Mouse (Mus musculus): Measurements from ENCODE around the gene Rab37.

The Rab37 gene

DNA sequence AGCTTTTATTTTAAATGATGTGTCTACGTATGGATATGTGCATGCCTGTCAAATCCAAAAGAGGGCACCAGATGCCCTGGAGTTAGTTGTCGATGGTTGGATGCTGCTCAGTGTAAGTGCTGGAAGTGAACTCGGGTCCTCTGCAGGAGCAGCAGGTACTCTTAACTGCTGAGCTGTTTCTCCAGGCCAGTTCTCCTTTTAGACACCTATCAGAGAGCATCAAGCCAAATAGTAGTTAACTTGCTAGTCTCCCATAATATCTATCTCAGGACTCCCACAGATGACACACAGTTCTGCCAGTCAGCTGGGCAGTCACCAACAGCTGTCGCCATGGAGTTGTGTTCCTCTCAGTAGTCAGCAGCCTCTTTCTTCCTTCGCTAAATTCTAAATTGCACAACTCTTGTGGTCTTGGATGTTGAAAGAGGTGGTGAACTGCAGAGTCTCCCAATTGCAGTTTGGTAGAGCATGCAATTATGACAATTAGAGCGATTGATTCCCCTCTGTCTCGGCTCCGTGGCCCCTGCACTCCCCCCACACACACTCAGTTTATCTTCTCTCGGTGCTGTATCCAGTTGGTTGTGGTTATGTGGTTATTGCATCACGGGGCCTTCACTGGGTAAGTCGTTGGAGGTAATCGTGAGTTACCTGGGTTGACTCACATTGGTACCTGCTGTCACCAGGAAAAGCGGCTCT is 97.5 kb downstream of the Rab37 start:
- in situ Hi-C loops (cut with MseI, MboI), result no loop called here

DNA sequence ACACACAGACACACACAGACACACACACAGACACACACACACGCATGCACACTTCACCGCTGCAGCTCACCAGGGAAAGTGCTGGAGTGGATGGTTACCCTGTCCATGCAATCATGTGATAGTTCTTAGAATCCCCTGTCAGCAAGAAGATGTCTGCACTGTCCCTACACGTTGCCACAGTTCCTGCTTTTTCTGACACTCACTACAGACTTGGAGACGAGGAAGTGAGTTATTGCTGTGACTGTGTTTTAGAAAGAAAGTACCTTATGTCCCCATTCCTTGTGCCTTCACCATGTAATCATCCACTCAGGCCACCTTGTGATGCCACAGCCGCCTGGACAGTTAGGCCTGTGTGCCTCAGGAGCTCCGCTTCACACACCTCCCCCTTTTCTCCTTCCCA is 98.1 kb downstream of the Rab37 start:
- in situ Hi-C loops (cut with MseI, MboI), result no loop called here

DNA sequence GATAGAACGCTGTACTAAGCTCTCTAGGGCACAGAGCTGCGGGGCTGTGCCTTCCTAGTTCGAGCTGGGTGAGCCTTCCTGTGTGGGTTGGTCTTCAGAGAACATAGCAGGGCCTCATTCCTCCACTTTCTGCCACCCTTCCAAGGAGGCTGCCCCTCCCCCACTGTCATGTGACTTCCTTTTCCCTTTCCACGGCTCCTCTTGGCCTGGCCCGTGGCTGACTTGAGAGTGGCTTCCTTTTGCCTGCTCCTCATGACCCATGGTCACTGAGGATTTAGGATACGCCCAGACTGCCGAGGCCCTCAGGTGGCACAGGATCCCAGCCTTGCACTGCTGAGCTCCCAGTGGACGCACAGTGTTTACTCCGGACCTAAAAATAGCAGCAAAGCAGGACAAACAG is 100.9 kb downstream of the Rab37 start:
- in situ Hi-C loops (cut with MseI, MboI), result no loop called here

- in situ Hi-C loops (cut with MseI, MboI), result loop anchor here in 1 of 2 experiments (5.0 kb wide), 1 partner anchor 68 kb away; no protein-coding TSS in a partner anchor
Observed at GRCm38 (mm10) chr11:115194693-115195092, 103.5 kb downstream of the Rab37 start.

DNA sequence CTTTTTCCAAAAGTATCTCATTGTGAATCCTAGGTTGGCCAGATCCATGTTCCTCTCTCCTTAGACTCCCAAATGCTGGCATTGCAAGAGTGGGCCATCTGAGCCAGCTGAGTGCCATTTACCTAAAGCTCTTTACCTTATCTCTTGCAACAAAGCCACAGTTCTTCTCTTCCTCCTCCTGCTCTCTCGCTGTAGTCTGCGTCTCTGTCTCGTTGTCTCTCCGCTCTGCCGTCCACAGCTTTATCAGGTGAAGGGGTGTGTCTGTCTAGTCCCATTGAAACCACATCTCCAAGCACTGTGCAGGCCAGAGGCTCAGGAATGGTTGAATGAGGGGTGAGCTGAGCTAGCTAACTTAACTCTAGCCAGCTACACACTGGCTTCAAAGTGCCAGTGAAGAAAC is 104.7 kb downstream of the Rab37 start:
- in situ Hi-C loops (cut with MseI, MboI), result loop anchor here in 1 of 2 experiments (5.0 kb wide), 1 partner anchor 66 kb away; no protein-coding TSS in a partner anchor

DNA sequence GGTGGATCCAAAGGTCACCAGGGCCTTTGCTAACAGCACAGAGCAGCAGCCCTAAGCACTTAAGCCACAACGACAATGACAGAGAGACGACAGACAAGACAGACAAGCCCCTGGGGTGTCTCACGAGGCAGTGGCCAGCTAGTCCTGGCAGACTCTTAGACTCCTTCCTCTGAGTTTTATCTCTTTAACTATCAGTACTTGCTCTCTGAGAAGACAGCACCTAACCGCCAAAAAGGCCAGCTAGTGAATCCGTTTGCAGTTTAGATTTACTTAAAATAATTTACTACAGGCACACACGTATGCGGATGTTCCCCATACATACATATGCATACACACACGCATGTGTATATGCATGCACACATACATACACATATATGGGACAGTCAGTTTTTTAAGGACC is 106.3 kb downstream of the Rab37 start:
- in situ Hi-C loops (cut with MseI, MboI), result loop anchor here in 1 of 2 experiments (5.0 kb wide), 1 partner anchor 65 kb away; no protein-coding TSS in a partner anchor

DNA sequence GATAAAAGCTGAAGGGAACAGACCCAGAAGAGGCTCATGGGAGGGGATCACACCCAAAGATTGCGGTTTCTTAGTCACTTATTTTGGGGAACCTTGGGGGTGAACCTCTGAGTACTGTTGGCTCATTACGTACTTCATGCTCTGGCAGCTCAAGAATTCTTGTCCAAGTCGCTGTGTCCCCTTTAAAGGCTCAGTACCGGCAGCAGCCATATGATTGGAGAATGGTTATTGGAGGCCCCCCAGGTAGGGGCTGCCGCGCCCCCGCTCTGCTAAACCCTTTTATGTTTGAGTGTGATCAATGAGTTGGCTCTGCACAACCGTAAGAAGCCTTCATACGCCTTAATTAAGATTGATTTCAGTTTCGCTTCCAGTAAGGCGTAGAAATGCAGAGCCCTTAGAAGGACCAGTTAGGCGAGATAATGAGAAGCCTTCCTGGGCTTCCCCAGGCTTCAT is 107.7 kb downstream of the Rab37 start:
- in situ Hi-C loops (cut with MseI, MboI), result loop anchor here in 1 of 2 experiments (5.0 kb wide), 1 partner anchor 63 kb away; no protein-coding TSS in a partner anchor

DNA sequence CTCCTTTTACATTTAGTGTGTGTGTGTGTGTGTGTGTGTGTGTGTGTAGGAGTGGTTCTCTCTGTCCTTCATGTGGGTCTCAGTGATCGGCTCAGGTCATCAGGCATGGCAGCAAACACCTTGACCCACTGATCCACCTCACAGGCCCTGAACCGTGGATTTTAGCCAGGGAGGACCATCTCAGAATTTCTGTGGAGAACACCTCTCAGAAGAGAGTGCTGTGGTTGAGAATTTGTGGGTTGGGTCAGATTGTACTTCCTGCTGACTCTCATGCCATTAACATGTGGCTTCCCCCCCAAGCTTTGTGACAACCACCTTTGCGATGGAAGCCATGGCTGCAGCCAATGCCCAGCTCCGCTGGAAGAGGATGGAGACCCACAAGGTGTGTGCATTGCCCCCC is 109.3 kb downstream of the Rab37 start:
- in situ Hi-C loops (cut with MseI, MboI), result no loop called here

DNA sequence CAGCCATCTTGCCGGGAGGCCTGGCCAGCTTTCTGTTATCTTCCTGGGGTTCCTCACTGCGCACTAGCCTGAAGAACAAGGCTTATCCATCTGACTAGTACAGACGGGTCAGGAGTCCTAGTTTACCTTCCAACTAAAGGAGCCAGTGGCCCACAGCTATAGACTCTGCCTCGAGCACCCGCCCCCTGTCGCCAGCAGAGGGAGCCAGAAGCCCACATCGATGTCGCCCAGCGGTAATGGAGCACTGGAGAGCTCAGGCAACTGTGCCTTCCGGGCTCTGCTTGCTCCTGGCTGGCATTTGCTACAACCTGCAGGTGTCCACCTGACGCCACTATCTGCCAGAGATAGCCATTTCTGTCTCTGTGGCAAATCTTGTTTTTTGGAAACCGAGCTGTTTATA is 111.1 kb downstream of the Rab37 start:
- in situ Hi-C loops (cut with MseI, MboI), result no loop called here

GRCm38 (mm10) chr11:115202756-115203155 is 111.5 kb downstream of the Rab37 start:
- in situ Hi-C loops (cut with MseI, MboI), result no loop called here

DNA sequence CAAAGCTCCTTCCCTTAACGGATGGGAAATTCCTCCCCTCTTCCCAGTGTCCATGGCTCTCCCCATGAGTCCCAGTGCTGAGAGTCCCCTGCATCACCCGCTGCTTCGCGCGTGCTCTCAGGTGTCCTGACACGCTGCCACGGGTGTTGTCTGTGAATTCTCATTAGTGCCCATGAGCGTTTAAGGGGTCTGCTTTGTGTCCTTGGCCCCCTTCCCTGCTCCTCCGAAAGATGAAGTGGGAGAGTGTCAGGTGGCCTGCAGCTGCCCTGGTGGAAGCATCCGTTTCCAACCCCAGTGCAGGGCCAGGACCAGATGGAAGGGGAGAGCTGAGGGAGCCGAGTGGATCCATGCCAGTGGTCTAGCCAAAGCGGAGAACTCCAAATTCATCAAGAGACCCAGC is 116.9 kb downstream of the Rab37 start:
- in situ Hi-C loops (cut with MseI, MboI), result loop anchor here in 1 of 2 experiments (5.0 kb wide), 1 partner anchor 54 kb away; no protein-coding TSS in a partner anchor

GRCm38 (mm10) chr11:115208776-115209732 is 117.8 kb downstream of the Rab37 start:
- in situ Hi-C loops (cut with MseI, MboI), result loop anchor here in 1 of 2 experiments (5.0 kb wide), 1 partner anchor 53 kb away; no protein-coding TSS in a partner anchor

- in situ Hi-C loops (cut with MseI, MboI), result loop anchor here in 1 of 2 experiments (5.0 kb wide), 1 partner anchor 52 kb away; no protein-coding TSS in a partner anchor
Observed at GRCm38 (mm10) chr11:115209958-115210357, 118.7 kb downstream of the Rab37 start.

Measured in mouse trophoblast stem cell (cell line).